Mouse (Mus musculus) neural tube, embryonic 13.5 days (tissue): ENCODE results near the gene Klhl6. TPM values are rescaled to one million over a fixed set of nuclear protein-coding genes. Genes with fewer than 3 reads are reported as not detected.

Experiments used
- ATAC-seq: fragments of 200-750 bp; cut with Nextera tagmentation; 2 replicates; pipeline ENCODE4 v1.8.0; 2017; ENCODE audit warnings: low read depth, mild to moderate bottlenecking, moderate TSS enrichment, moderate library complexity
- H3K27ac ChIP-seq: fragments of 300-500 bp; sonication (generic); replicated peaks from 2 replicates; pipeline ENCODE4 v1.5.1; 2015; ENCODE audit warnings: moderate library complexity, mild to moderate bottlenecking, inconsistent platforms
- H3K27me3 ChIP-seq: fragments of 300-500 bp; sonication (generic); 2 replicates; pipeline ENCODE4 v1.6.1; 2015; ENCODE audit warnings: mild to moderate bottlenecking, inconsistent platforms
- H3K36me3 ChIP-seq: fragments of 300-500 bp; sonication (generic); 2 replicates; pipeline ENCODE4 v1.6.1; 2015; ENCODE audit warnings: mild to moderate bottlenecking, inconsistent platforms
- H3K4me1 ChIP-seq: fragments of 300-500 bp; sonication (generic); replicated peaks from 2 replicates; pipeline ENCODE4 v1.6.1; 2015; ENCODE audit warnings: inconsistent platforms
- H3K4me2 ChIP-seq: fragments of 300-500 bp; sonication (generic); 2 replicates; pipeline ENCODE4 v1.6.1; 2015; ENCODE audit warnings: inconsistent platforms, mild to moderate bottlenecking, moderate library complexity
- H3K4me3 ChIP-seq: fragments of 300-500 bp; sonication (generic); 2 replicates; pipeline ENCODE4 v1.5.1; 2015; ENCODE audit warnings: mild to moderate bottlenecking, inconsistent platforms
- H3K9ac ChIP-seq: fragments of 300-500 bp; sonication (generic); 2 replicates; pipeline ENCODE4 v1.6.1; 2015; ENCODE audit warnings: moderate library complexity, mild to moderate bottlenecking, inconsistent platforms
- H3K9me3 ChIP-seq: fragments of 300-500 bp; sonication (generic); 2 replicates; pipeline ENCODE4 v1.6.1; 2016; ENCODE audit warnings: inconsistent platforms
- WGBS: fragments of 180-500 bp; shearing (Covaris S2); methylation state at CpG from one replicate; pipeline ENCODE4 v1.1.7; 2015; 5-methylcytosine and 5-hydroxymethylcytosine counted together
- polyA plus RNA-seq: library from polyadenylated mRNA; unstranded; fragments of >200 nt; fragmentation: Nextera tagmentation; extraction: Ambion mirVana; gene quantifications from 2 replicates; pipeline ENCODE4 v1.2.1, GENCODE M21; 2015

Gene Klhl6
- polyA plus RNA-seq, 1 experiment from 2014 or later: 6.6 TPM

DNA sequence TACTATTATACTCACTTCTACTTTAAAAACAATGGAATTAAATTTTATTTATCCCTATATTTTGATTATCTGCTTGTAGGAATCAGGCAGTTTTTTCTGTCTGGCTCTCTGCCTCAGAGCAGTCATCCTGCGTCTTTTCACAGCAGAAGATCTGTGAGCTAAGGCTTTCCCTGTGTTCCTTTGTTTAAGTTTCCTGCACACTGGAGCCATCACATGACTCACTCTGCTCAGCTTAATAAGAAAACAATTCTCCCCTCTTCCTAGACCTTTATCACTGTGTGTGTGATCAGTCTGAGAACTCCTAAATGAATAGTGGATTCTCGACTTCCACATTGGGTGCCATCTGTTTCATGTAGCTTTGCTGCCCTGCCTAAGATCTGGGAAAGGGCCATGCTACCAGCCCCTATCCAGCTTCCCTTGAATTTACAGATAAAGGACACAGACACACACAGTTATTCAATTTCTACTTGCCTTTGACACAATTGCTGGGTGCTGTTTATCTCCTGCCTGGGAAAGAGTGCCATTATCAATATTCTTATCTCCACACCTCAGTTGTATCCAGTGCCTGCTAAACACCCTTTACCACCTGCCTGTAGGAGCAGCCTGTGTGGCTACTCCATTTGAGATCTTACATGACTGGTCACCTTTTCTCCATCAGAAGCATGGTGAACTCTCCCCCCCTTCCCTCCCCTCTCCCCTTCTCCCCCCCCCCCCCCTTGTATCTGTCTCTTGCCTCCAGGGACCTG, 77.9 kb downstream of the Klhl6 start:
- ATAC-seq: no peak
- Histone ChIP-seq H3K27me3 (no peaks in the 10 kb centered on the region), H3K4me1 (no peaks in the 10 kb centered on the region), H3K36me3 (no peaks in the 10 kb centered on the region), H3K9me3 (no peaks in the 10 kb centered on the region), H3K9ac (no peak overlapping the region), H3K4me3 (no peak overlapping the region), H3K4me2 (no peak overlapping the region), H3K27ac (no peak overlapping the region)
- WGBS: 49% methylated on average over 2 of the region's 2 CpGs

DNA sequence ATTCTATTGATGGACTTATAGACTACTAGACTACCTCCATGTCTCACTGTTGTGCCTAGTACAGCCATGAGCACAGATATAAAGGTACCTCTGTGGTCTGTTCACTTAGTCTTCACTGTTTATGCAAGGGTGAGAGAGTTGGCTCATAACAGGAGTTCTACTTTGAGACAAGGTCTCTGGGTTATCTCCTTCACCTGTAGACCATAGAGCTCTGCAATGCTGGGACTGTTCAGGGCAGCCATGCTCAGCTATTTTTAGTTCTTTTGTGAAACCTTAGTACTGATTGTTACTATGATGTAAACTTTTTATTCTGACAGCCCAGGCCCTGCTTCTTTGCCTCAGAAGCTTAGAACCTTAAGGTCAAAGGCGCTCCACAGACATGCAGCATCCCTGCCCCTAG, 79.0 kb downstream of the Klhl6 start:
- no peak overlapping the region for H3K27ac ChIP-seq
- no peaks in the 10 kb centered on the region for H3K36me3 ChIP-seq
- H3K27me3 ChIP-seq: no peaks in the 10 kb centered on the region
- no peak for ATAC-seq
- 100% methylated on average over 1 of the region's 1 CpGs for WGBS
- H3K4me3 ChIP-seq: no peak overlapping the region
- no peak overlapping the region for H3K9ac ChIP-seq
- no peaks in the 10 kb centered on the region for H3K4me1 ChIP-seq
- H3K4me2 ChIP-seq: no peak overlapping the region
- no peaks in the 10 kb centered on the region for H3K9me3 ChIP-seq

Other genes with a start within 250 kb of the Klhl6 start
- 40.1 and 43.1 TPM in 2 replicates for gene B3gnt5, start 222.8 kb downstream of the Klhl6 start, polyA plus RNA-seq
- gene Klhl24, start 114.5 kb upstream of the Klhl6 start, polyA plus RNA-seq: 51.7 and 57.8 TPM in 2 replicates
- 24.5 and 25.7 TPM in 2 replicates for gene Yeats2, start 158.0 kb upstream of the Klhl6 start, polyA plus RNA-seq